Mouse (Mus musculus): ENCODE data around the gene Dis3l2.

- TF ChIP-seq CTCF (IDR thresholded peaks at IDR 0.05; ENCODE audit: insufficient read depth, low read length): no peak
- TF ChIP-seq POLR2A (IDR thresholded peaks at IDR 0.05; ENCODE audit: borderline replicate concordance, extremely low read depth, low read depth, low read length): no peak
These were observed 29.7 kb downstream of the Dis3l2 start for GRCm38 (mm10) chr1:86733160-86733821.
